Mouse (Mus musculus) CH12F3 (cell line): ENCODE results near the gene Vgf.

Experiments used
- in situ Hi-C: fragments of 300-500 bp; cut with MboI; formaldehyde crosslinking; loops from 2 replicates; pipeline ENCODE4 v1.14.3; 2020; ENCODE audit warnings: low sequenced_read_pairs

Vgf gene

GRCm38 (mm10) chr5:137029643-137030415 is 3.6 kb downstream of the Vgf start:
- in situ Hi-C loops, result no loop called here

- in situ Hi-C loops, result no loop called here
Observed at GRCm38 (mm10) chr5:137030416-137030810, 4.2 kb downstream of the Vgf start.

GRCm38 (mm10) chr5:137031076-137032032 is 5.2 kb downstream of the Vgf start:
- in situ Hi-C loops, result no loop called here

- in situ Hi-C loops, result no loop called here
Observed at GRCm38 (mm10) chr5:137032033-137032421, 5.8 kb downstream of the Vgf start.

- in situ Hi-C loops, result no loop called here
Observed at GRCm38 (mm10) chr5:137032641-137033074, 6.5 kb downstream of the Vgf start.

- in situ Hi-C loops, result no loop called here
Observed at GRCm38 (mm10) chr5:137036211-137036610, 10.0 kb downstream of the Vgf start.

GRCm38 (mm10) chr5:137039453-137039852 is 13.3 kb downstream of the Vgf start:
- in situ Hi-C loops, result no loop called here

- in situ Hi-C loops, result no loop called here
Observed at GRCm38 (mm10) chr5:137041442-137041841, 15.2 kb downstream of the Vgf start.

- in situ Hi-C loops, result no loop called here
Observed at GRCm38 (mm10) chr5:137043997-137044396, 17.8 kb downstream of the Vgf start.

GRCm38 (mm10) chr5:137045402-137046323 is 19.5 kb downstream of the Vgf start, which contains the start of gene Ap1s1:
TSS of gene Ap1s1 (minus strand) at chr5:137046135.
- in situ Hi-C loops, result no loop called here

- in situ Hi-C loops, result no loop called here
Observed at GRCm38 (mm10) chr5:137046324-137046718, 20.1 kb downstream of the Vgf start.

GRCm38 (mm10) chr5:137046991-137047390 is 20.8 kb downstream of the Vgf start:
- in situ Hi-C loops, result no loop called here

GRCm38 (mm10) chr5:137051125-137051524 is 24.9 kb downstream of the Vgf start:
- in situ Hi-C loops, result no loop called here

- in situ Hi-C loops, result no loop called here
Observed at GRCm38 (mm10) chr5:137051914-137052505, 25.8 kb downstream of the Vgf start.

- in situ Hi-C loops, result no loop called here
Observed at GRCm38 (mm10) chr5:137054299-137054698, 28.1 kb downstream of the Vgf start.

- in situ Hi-C loops, result no loop called here
Observed at GRCm38 (mm10) chr5:137054873-137055272, 28.7 kb downstream of the Vgf start.

GRCm38 (mm10) chr5:137061809-137062481 is 35.8 kb downstream of the Vgf start:
- in situ Hi-C loops, result no loop called here

GRCm38 (mm10) chr5:137062601-137063000 is 36.4 kb downstream of the Vgf start:
- in situ Hi-C loops, result no loop called here

- in situ Hi-C loops, result no loop called here
Observed at GRCm38 (mm10) chr5:137065454-137065853, 39.3 kb downstream of the Vgf start.

- in situ Hi-C loops, result no loop called here
Observed at GRCm38 (mm10) chr5:137065923-137066322, 39.7 kb downstream of the Vgf start.
